Mouse (Mus musculus): ENCODE results near the gene Slc37a1. TPM values are rescaled to one million over a fixed set of nuclear protein-coding genes. Genes with fewer than 3 reads are reported as not detected.
A peak's percentile ranks its signal among the peaks of the same experiment; 100 is the strongest.

Slc37a1 gene
- total RNA-seq (2021): 1 to 10 TPM; 6.2 to 6.3 TPM
- long read RNA-seq, partial matches to known transcripts: 0 of 5 reads
- long read RNA-seq, other reads (novel, unspliced or antisense): 2 of 5 reads

DNA sequence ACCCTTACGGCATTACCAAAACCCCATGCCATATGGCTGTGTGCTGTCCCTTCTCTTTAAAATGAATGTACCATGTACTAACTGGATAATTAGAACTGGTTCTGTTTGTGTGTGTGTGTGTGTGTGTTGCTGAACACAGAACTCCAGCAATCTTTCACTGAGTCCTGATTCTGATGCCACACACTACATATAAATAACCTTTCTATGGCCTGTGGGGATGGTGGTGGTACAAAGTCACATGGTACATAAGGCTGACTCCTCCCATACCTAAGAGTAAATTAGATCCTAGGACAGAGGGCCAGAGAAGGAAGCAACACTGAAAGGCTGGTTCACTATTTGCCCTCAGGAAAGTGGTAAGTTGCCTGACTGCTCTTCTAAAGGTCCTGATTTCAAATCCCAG lies at the start of gene Slc37a1:
Gene Slc37a1, plus strand, starts transcription at position 301 of the 400 bp plus-strand sequence.
- DNase-seq (ENCODE audit: low spot score in 2 of 2): no peak

DNA sequence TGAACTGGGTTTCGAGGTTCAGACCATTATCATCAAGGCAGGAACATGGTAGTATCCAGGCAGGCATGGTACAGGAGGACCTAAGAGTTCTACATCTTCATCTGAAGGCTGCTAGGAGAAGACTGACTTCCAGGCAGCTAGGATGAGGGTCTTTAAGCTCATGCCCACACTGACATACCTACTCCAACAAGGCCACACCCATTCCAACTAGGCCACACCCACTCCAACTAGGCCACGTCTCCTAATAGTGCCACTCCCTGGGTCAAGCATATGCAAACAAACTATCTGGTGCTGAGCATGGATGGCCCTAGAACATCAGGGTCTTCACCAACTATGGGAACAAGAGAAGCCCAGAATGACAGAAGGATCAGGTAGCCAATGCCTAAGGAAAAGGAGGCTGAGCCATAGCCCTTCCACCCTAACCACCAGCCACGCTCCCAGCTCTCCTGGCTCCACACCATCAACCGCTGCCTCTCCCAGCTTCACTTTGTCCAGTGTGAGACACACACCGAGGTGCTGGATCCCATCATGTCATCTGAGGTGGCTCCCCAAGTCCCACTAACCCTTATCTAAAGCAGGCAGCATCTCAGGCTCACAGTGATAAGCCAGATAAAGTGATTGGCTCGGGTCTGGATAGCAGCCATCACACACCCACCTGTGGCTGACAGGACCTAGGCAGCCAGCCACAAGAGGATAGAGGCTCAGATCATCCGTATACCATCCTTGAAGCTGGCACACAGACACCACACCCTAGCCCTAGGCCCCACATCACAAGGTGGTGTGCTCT lies 48.2 kb upstream of the Slc37a1 start:
- no peak for DNase-seq (ENCODE audit: low spot score in 2 of 2)

DNA sequence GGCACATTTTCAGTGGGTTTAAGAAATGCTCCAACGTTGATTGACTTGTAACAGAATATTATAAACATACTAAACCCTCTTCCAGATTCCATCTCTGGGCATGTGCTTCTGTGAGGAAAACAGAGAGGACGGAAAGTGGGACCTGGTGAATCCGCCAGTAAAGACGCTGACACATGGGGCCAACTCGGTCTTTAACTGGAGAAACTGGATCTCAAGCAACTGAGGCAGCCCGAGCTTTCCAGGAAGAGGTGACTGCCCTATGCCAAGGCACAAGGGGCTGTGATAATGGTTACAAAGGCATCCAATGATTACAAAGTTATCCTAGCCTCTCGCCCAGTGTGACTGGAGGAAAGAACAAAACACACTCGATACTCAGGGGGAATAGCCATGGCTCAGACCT lies 45.4 kb upstream of the Slc37a1 start:
- no peak for DNase-seq (ENCODE audit: low spot score in 2 of 2)

DNA sequence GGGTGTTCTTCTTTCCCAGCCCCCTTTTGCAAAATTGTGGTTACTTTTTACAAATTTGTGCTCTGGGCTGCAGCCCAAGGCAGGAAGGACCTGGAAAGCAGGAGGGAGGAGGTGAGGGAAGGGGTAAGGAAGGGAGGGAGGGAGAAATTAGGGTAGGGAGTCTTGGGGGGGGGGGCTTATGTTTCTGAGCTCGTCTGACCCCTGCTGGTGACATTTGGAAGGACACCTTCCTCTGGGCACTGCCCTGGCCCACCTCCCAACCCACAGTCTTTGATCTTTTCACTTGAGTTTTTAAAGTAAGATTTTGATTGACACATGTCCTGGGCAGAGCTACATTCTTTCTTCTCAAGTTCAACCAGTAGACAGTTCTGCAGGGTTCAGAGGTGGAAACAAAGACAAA lies 43.8 kb upstream of the Slc37a1 start:
- no peak for DNase-seq (ENCODE audit: low spot score in 2 of 2)

DNA sequence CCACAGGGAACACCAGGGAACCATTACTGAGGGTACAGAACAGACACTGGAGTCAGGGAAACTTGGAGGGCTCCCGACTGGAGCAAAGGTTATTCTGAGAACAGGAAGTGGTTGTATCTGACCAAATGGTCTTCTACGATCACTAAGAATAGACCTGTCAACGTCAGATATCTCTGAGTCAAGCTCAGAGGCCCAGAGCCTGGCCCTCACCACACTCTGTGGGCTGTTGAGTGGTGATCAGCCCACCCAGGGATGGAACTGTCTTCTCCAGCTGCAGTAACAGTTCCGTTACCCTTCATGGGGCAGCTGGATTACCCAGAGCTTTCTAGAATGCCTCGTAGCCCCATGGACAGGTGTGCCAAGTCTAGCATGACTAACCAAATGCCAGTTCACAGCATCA lies 41.3 kb upstream of the Slc37a1 start:
- DNase-seq (ENCODE audit: low spot score in 2 of 2): no peak

DNA sequence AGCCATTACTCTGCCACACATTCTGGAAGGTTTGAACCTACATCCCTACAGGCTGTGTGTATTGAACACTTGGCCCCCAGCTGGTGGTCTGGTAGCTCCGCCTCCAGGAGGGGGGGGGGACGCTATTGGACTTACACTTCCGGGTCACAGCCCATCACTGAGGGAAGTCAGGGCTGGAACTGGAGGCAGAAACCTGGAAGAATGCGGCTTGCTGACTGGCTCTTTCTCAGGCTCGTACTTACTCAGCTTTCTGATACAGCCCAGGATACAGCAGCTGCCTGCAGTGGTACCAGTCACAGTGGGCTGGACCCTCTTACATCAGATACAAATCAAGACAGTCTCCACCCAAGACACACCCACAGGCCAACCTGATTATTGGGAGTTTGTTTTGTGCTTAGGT lies 39.4 kb upstream of the Slc37a1 start:
- DNase-seq (ENCODE audit: low spot score in 2 of 2): no peak

DNA sequence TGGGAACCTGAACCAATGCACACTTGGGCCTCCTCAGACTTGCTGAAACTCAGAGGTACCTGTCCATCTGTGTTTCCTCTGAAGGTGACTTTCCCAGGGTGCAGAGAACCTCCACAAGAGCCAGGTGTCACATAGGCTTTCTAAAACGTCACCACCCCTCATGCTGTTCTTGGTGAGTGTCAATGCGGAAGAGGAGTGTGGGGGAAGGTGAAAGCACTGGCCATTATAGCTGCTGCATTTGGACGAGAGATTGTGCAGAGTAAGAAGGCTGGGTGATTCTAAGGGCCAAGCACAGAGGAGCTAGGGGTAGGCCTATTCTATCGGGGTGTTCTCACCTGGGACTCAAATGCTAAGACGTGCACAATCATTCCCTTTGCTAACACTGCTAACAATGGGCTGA lies 32.6 kb upstream of the Slc37a1 start:
- no peak for DNase-seq (ENCODE audit: low spot score in 2 of 2)

DNA sequence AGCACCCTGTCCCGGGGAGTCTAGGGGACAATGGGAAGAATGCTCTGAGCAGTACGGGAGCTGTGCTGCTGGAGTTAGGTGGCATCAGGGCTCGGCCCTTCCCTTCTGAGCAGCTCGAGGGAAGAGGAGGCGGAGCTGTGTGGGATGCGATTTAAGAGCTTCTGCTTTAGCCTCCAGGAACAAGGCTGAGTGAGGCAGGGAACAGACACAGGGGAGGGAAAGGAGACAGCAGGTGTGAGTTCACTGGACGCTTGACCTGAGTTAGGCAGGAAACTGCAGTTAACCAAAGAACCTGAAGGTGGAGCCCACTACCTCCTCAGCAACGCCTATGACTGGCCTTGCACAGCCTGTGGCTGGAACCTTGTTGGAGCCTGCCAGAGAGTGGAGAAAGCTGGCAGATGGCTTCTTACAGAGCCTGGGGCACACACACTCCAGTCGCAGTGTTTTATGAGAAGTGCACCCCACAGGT lies 32.1 kb upstream of the Slc37a1 start:
- peak; percentile 66 to 84 for DNase-seq (ENCODE audit: low spot score in 2 of 2)

DNA sequence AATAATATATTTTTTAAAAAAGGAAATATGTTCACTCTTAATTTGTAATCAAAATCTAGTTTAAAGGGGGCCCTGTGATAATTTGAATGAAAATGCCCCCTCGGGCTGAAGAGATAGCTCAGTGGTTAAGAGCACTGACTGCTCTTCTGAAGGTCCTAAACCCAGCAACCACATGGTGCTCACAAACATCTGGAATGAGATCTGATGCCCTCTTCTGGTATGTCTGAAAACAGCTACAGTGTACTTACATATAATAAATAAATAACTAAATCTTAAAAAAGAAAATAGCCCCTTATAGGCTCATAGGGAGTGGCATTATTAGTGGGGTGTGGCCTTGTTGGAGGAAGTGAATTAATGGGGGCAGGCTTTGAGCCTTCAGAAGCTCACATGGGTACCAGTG lies 29.4 kb upstream of the Slc37a1 start:
- DNase-seq (ENCODE audit: low spot score in 2 of 2): no peak

DNA sequence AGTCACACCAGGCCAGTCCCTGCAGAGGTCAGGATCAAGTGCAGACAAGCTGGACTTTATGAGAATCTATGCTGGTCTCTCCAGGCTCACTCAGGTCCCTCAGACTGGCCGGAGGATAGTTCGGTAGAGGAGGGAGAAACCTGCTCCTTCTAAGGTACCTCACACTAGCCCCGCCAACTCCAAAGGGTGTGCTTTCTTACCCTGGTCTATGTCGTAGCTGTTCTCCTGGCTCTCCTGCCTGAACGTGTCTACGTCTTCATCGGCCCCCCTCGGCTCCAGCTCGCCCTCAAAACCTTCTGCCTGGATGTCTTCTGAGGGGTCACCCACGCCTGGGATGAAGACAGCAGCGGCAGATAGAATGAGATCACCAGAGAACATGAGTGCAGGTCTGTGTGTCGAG lies 28.7 kb upstream of the Slc37a1 start:
- no peak for DNase-seq (ENCODE audit: low spot score in 2 of 2)

DNA sequence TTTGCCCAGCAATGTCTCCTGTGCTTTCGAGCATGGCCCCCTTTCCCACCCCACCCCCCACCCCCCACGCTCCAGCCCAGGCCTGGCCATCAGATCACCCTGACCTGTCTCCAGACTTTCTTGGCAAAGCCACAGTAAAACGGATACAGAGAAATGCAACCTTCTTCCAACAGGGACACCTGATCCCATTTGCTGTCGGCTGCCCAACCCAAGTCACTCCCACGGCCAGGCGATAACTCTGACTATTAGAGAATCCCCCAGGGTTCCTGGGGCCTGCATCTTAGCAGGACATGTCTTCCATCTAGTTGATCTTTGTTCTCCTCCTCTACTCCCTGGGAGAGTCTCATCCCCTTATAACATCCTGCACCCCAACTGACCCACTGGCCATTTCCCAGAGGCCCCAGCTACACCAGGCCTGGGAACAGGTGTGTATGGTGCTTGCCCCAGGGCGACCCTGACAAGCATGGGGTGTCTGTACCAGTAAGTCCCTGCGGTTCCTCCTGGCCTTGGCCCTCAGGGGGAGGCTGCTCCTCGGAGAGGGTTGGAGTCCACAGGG lies 28.2 kb upstream of the Slc37a1 start:
- no peak for DNase-seq (ENCODE audit: low spot score in 2 of 2)

DNA sequence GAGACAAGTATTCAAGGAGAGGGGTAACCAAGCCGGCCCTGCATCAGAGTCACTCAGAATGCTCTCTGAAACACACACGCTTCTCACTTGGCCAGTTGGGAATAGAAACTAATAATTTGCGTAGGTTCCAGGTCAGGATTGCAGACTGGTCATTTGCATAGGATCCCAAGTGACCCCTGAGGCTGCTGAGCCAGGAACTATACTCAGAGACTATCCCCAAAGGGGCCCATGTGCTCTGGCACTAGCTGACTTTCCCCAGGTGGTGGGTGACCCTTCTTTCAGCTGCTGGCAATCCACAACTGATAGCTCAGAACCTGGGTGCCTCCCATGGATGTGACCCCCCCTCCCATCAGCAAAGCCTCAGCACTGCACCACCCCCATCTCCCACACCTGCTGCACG lies 27.4 kb upstream of the Slc37a1 start:
- no peak for DNase-seq (ENCODE audit: low spot score in 2 of 2)

DNA sequence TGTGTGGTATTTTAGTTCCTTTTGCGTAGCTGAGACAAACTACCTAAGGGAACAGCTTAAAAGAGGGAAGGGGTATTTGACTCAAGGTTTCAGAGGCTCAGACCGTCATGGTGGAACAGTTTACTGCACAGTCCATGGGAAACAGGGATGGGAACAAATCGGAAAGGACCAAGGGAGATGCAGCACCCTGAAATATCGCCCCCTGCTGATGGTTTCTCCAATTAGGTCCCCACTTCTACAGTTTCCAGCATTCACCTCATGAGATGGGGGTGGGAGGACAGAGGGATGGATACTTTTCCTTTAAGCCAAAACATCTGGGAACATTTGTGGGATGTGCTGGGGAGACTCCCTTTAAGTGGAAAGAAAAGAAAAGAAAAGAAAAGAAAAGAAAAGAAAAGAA lies 26.8 kb upstream of the Slc37a1 start:
- DNase-seq (ENCODE audit: low spot score in 2 of 2): no peak

DNA sequence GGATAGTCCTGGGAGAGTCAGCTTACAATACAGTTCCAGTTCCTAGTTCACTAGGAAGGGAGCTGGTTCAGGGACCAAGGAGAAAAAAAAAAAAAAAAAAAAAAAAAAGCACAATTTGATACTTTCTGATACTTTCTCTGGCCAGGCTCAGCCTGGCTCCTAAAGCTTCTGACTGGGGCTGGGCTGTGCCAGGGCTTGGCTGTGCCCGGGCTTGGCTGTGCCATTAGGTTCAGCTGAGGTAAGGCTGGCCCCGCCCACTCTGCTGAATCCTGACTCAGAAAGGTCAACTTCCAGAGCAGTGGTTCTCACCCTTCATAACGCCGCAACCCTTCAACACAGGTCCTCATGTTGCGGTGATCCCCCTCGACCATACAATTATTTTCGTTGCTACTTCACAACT lies 26.2 kb upstream of the Slc37a1 start:
- no peak for DNase-seq (ENCODE audit: low spot score in 2 of 2)

DNA sequence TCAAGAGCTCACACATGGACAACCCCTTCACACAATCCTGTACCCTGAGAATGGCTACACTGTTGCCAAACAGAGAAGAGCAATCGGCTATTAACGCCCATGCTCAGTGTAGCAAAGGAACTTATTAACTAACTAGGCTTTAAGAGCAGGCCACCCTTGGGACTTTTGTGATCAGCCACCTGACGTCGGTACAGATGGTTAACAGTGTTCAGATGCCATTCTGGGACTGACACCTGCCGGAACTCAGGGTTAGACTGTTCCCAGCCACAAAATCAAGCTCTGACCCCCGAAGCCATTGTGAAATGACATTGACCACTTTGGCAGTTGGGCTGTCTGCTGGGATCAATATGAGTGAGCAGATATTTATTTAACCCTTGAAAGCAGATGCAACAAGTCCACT lies 25.2 kb upstream of the Slc37a1 start:
- no peak for DNase-seq (ENCODE audit: low spot score in 2 of 2)

DNA sequence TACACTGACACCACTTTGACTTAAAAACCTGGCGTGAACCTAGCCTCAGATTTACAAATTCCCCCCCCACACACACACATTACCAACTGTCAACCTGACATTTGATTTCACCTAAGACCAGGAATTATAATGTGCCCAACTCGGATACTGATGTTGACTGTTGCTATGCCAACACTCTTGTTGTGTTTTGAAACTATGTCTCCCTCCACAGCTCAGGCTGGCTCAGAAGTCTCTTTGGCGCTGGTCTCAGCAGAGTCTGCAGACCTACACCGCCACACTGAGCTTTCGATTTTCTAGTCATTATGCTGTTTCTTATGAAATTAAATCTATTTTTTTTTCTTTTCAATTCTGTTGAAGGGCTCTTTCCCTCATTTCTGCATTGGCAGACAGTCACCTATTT lies 23.9 kb upstream of the Slc37a1 start:
- no peak for DNase-seq (ENCODE audit: low spot score in 2 of 2)

DNA sequence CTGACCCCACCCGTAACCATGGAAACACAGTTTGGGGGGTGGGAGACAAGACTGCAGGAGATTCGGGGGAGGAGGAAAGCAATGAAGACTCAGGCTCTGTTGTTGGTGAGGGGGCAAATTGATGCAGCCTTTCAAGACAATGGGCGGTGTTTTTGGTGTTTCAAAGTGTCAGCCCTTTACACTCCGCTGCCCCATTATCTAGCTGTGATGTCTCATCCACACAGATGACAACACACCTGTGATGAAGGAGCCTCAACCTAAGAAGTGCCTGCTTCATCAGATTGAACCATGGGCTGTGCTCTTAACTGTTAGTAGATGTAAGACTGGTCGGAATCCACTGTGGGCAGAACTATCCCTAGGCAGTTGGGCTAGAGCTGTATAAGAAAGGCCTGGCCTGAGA lies 22.8 kb upstream of the Slc37a1 start:
- DNase-seq (ENCODE audit: low spot score in 2 of 2): no peak

DNA sequence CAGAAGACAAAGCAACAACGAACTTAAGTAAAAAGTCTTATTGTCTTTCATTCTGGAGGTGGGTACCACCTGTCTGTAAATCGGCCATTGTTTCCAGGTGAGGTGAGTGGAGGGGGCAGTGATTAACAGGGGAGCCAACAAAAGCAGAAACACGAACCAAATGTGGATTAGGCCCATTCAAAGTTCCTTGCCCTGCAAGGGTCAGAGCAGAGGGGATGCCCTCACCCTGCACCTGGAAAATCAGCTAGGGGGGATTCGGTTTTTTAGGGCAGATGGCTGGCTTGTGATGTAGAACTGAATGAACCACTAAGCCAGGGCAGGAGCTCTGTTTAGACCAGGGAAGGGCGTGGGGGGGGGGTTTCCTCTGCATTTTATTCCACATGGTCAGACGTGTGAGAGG lies 22.2 kb upstream of the Slc37a1 start:
- DNase-seq (ENCODE audit: low spot score in 2 of 2): no peak

DNA sequence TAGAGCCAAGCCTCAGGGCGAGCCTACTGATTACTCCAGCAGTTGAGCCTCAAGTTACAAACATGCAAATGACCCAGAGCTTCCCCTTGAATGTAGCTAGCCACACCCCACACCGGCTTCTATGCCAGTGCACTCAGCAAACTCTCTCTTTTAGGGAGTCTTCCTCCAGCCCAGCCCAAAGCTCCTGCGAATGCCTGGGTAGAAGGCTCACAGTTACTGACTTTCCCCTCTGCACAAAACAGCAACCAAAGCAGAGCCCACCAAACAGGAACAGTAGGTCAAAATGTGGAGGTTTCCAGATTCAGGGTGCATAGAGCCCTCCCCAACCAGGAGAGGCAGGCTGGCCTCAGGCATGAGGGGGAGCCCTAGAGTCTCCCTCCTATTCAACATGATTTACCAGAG lies 21.4 kb upstream of the Slc37a1 start:
- DNase-seq (ENCODE audit: low spot score in 2 of 2): no peak

DNA sequence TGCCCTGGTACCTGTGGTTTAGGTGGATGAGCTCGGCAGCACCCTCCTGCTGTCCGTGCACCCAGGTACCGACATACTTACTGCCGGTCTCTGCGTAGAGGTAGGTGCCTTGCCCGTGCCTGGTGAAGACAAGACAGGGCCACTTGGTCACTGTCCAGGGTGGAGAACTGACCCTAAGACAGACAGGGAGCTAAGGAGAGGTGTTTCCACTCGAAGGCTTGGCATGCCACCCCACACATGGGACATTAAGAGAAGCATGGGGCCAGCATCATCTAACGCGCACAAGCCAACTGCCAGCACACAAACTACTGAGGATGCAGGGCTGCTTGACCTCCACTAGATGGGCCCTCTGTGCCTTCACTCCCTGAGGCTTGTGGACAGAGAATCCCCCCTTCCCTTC lies 20.8 kb upstream of the Slc37a1 start:
- DNase-seq (ENCODE audit: low spot score in 2 of 2): no peak

DNA sequence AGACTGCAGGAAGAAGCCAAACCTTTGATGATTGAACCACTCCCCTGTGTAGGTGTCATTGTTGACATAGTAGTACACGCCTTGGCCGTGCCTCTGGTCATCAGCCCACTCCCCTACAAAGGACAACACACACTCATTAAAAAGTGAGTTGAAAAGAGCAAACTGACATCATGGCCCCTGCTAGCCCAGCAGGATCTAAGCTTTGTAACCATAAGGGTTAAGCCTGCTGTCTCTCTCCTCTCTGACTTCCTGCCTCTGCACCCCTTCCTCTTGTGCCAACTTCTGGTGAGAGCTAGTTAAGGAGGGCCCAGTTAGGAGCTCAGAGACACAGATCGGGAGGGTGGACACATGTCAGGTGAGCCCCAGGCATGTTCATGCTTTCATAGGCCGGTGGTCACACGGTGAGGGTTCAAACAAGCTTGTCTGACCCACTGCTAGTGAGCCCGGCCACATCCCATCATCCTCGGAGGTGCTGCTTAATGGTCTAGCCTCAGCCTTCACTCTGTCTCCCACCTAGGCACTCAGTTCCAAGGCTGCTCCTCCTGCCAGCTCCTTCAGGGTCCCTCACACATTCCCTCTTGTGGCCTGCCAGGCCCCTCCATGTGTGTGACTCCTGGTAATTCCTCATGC lies 20.2 kb upstream of the Slc37a1 start:
- DNase-seq (ENCODE audit: low spot score in 2 of 2): no peak

DNA sequence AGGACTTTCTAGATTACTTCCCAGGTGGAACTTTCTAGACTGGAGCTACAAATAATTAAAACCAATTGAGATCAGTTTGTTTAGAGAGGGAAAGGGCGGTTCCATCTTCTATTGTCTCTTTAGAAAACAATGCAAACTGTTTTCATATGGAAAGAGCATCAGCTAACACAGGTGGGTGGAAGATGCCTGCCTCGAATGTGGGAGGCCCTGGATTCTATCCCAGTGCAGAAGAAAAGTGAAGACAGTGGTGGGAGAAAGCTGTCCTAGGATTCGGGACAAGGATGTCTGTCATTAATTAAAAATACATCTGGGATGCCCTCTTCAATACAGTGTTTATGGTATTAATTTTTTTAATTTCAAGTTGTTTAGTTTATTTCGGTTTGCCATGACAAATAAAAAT lies 19.5 kb upstream of the Slc37a1 start:
- no peak for DNase-seq (ENCODE audit: low spot score in 2 of 2)

DNA sequence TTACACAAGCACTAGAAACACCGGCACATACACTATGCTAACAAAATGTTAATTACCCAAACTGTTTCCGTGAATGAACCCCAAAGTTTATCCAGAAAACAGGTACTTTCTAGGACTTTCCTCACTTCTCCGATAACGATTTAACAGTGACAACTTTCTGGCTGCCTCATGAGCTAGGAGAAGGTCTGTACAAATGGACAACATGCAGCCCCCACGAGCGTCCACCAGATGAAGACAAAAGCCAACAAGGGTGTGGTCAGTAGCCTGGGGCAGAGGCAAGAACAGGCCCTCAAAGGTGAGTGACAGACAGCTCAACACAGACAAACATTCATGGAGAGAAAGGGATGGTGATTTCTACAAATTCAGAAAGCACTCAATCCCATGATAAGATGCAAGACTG lies 19.0 kb upstream of the Slc37a1 start:
- DNase-seq (ENCODE audit: low spot score in 2 of 2): no peak
